Mouse (Mus musculus) urinary bladder, postnatal 14 days (tissue): Measurements from ENCODE around the gene Ptov1.

ENCODE experiments used
- DNase-seq: peaks from one replicate; pipeline ENCODE4 v3.0.0; 2021; ENCODE audit warnings: low spot score

The Ptov1 gene

DNA sequence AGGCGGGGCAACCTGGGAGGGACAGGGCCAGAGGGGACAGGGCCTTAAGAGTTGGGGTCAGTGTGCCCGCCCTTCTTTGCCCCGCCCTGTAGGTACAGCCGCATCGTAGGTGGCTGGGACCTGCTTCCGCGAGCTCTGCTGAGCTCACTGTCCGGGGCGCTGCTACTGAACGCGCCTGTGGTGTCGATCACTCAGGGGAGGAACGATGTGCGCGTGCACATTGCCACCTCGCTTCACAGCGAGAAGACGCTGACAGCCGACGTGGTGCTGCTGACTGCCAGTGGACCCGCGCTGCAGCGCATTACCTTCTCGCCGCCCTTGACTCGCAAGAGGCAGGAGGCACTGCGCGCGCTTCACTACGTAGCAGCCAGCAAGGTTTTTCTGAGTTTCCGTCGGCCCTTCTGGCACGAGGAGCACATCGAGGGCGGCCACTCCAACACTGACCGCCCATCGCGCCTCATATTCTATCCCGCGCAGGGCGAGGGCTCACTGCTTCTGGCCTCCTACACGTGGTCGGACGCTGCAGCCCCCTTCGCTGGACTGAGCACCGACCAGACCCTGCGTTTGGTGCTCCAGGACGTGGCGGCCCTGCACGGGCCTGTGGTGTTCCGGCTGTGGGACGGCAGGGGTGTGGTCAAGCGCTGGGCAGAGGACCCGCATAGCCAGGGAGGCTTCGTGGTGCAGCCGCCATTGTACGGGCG, 29.9 kb downstream of the Ptov1 start:
- peak; percentile 34 for DNase-seq

DNA sequence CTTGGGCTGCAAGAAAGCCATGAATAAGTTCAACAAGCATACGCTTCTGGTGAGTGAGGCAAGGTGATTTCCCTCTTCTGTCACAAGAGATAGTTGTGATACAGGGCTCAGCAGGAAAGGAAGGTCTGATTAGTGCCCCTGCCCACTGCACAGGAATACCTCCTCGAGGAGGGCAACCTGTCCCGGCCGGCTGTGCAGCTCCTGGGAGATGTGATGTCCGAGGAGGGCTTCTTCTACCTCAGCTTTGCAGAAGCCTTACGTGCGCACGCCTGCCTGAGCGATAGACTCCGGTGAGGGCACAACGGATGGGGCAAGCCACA, 30.5 kb downstream of the Ptov1 start:
- DNase-seq = no peak

DNA sequence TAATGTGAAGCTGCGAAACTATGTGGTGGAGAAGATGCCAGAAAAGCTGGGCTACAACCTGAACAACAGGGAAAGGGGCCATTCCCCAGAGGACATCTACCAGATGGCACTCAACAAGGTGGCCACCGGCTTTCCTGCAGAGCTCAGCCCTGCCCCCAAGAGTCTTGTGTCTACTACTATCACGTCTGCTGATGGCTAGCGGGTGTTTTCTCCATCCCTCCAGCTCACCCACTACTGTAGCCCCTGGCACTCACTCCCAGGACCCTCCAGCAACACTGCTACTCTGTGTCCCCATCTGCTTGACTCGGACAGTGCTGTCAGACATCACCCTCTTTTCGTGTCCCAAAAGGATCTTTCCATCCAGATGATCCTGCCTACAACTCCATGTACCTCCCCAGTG, 31.5 kb downstream of the Ptov1 start:
- DNase-seq = no peak

DNA sequence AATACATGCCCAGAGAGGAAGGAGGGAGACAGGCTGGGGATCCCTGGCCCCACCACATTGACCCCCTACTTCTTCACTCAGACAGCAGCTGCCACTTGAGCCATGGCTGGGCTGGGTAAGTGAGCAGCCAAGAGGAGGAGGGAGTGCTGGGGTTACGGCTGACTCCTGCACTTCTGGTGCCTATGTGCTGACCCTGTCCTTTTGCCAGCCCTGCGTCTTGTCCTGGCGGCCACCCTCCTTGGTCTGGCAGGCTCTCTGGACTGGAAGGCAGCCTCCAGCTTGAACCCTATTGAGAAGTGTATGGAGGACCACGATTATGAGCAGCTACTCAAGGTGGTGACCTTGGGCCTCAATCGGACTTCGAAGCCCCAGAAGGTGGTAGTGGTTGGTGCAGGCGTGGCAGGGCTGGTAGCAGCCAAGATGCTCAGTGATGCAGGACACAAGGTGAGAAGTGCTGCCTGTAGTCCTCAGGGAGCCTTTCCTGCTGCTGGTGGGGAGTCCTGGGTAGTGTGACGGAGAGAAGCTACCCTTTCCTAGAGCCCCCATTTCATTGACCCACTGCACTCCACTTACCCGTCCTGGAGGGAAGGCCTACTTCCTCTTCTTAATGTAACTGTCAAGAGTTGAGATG, 33.0 kb downstream of the Ptov1 start:
- no peak for DNase-seq

DNA sequence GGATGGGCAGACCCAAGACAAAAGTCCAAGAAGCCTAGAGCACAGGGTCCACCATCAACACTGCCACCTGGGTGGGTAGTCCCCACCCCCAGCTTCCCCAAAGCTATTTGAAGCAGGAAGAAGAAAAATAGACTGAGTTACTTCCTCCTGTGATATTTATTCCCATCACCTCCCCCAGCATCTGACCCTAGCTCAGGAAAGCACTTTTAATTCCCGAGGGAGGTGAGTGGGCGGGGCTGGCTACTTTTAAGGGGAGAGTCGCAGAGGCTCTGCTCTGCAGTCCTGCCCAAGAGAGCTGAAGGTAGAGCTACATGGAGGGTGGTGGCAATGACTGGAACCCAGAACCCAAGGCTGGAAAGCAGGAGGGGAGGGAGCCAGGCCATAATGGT, 33.6 kb downstream of the Ptov1 start:
- DNase-seq = no peak

DNA sequence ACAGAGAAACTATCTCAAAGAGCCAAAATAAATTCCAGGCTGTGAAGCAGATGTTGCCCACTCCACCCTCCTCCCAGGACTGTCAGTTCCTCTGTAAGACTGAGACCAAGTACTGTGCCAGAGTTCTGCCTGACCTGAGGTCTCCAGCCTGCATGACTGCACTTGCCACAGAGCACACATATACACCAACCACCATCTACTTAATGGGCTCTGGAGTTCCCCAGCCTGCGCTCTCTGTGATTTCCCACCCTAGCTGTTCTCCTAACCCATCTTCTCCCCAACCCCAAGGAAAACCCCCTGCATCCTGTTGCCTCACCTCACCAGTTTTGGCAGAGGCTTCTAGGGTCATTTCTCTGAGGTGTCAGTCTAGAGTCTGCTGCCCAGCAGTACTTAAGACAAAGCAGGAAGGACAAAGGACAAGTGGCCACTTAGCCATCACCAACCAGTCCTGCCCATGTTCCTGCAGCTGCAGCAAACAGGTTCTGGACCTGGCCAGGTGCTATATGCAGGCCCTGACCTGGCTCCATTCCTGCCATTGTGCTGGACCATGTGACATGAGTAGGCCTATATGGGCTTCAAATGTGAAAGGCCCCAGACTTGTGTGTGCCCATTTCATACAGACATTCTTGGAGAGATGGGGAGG, 34.1 kb downstream of the Ptov1 start:
- no peak for DNase-seq

DNA sequence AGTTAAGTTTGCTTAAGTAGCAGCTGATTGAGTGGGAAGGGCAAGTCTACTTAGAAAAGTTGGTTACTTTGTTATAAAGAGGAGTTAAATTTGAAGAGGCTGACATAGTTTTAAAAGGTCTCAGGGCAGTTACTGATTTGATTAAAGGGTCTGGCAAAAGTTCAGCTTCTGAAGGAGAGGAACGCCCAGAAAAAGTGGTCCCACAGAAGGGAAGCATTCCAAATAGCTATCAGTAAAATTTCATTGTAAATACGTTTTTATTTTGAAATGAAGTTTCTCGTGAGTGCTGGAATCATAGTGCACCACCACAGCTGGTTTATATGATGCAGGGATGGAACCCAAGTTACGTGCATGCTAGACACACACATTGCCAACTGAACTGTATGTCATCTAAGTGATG, 36.8 kb downstream of the Ptov1 start:
- DNase-seq = no peak

DNA sequence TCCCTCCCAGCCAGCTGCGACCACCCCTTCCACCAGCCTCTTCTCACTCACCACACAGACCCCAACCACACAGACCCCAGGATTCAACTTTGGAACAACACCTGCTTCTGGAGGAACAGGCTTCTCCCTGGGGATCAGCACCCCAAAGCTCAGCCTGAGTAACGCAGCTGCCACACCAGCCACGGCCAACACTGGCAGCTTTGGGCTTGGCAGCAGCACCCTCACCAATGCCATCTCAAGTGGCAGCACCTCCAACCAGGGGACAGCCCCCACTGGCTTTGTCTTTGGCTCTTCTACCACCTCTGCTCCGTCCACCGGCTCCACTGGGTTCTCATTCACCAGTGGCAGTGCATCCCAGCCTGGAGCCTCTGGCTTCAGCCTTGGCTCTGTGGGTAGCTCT, 40.9 kb downstream of the Ptov1 start:
- no peak for DNase-seq

DNA sequence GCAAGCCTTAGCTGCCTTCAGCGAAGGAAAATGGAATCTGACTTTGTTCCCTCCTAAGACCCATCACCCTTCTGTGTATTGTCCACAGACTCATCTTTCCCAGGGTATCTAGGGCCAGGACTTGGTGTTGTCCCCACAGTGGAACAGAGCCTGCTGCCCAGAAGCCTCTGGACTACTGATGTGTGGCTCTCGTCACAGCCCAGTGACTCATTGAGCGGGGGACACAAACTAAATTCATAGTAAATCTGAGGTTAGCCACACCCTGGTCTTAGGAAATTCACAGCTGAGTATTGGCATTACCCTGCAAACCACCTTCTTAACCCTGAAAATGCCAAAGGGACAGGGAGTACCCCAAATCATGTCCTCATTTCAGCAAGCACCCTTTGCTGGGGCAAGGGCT, 42.8 kb downstream of the Ptov1 start:
- DNase-seq = no peak

DNA sequence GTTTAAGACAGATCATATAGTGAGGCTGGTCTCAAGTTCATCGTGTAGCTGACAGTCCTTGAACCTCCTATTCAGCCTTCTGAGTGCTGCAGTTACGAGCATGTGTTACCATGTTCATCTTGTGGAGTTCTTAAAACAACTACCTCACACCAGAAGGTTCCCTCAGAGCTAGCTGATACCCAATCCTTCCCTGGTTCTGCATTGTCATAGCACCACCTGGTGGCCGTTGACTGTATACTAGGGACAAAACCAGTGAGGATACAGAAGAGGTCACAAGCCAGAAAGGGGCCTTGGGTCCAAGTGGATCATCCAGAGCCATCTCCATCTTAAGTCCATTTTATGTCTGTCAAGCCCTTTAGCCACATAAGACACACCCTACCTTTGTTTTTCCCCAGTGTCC, 44.7 kb downstream of the Ptov1 start:
- peak; percentile 81 for DNase-seq

DNA sequence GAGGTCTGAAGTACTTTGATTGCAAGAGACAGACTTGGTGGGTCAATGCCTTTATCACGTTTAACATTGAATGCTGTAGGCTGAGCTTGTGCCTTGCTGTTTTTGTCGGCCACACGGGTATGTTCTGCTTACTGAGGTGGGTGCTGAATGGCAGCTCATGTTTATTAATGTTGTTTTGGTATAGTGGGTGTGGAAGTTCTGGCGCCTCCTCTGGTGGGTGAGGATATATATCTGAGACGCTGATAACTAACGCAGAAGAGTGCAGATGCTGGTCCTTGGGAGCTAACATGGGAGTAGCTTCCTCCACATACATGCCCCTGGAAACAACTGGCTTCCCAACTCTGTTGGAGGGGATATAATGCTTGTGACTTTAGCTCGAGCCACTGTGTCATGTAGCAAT, 46.2 kb downstream of the Ptov1 start:
- no peak for DNase-seq

DNA sequence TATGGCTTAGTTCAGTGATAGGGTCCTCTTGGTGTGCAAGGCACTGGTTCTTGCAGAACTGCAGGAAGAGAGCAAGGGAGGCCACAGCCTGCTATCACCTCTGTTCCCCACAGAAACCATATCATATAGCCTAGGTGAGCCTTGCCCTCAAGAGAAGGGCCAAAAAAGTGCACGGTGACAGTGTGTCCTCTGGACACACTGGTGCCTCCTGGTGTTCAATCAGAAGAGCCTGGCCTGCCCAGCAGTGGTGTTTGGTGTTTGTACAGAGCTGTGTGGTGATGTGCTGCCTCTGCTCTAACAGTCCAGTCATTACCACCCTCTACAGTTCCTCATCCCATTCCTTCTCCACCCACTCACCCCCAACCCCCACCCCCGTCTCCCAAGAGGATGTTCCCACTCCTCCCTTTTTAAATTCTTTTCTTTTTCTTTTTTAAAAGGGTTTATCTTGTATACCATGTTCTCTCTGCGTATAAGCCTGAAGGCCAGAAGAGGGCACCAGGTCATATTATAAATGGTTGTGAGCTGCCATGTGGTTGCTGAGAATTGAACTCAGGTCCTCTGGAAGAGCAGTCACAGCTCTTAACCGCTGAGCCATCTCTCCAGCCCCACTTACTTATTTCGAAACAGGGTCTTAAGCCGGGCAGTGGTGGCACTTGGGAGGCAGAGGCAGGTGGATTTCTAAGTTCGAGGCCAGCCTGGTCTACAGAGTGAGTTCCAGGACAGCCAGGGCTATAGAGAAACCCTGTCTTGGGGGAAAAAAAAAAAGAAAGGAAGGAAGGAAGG, 47.7 kb downstream of the Ptov1 start:
- peak; percentile 2 for DNase-seq

DNA sequence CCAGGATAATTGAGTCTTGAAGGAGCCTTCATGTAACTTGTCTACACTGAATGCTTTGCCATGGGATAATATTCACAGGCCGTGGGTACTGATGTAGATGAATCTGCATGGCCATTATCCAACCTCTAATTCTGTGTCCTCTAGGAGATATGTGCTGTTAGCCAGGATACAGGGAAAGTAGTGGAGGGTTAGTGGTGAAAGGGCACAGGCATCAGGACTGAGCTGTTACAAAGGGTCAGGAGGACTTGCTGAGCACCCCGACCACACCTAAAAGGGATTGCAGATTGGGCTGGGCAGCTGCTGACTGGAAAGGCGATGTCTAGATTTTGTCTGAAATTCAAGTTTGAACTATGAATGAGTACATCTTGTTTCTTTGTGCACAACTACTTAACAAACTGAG, 49.1 kb downstream of the Ptov1 start:
- peak; percentile 1 for DNase-seq

DNA sequence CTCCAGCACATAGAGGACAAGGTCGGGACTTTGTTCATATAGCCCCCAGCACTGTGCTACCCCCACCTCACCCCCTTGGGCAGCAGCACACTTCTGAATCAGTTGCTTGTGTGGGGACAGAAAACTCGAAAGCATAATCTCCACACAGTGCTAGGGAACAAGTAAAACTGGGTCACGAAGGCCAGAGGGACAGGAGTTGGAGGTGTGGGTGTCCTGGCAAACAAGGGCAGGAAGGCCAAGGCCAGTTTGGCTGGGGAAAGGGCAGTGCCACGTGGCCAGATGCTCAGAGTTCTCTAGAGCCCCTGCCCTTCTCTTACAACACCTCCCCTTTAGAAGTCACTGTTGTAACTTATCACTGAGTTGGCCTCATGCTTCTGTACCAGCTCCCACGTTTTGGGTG, 49.7 kb downstream of the Ptov1 start:
- peak; percentile 2 for DNase-seq

DNA sequence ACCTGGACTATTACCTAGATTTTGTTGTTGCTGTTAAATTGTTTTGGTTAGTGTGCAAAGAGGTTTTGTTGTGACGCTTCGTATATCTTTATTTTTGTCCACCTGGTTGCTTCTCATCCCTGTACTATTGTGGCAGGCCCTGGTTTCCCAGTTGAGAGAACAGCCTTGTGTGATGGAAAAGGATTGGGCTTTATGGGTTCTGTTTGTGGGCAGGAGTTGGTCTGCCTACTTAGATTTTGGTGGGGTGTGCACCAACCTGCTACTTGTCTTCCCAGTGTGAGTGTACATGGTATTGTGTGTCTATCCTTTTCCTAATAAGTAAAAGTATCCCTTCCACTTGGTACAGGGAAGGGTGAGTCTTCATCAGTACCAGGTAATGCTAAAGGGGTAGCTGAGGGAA, 50.2 kb downstream of the Ptov1 start:
- peak; percentile 1 for DNase-seq

DNA sequence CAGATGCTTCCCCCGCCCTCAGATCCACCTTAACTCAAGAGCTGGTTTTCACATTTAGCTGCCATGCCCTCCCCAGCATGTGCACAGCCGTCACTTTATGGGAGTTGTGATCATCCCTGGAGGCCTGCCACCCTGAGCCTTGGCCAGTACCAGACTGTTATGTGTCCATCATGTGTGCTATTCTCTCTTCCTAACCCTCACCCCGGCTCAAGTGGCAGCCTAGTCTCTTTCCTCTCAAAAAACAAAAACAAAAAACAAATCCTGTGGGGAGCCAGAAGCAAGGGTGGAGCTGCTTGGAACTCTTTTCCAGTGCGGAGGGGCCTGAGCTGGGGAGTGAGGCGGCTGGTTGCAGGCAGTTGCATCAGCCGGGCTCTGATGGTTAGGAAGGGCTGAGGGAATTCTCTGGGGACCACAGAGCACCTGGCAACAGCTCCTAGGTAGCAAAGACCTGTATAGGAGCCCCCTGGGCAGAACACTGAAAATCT, 50.8 kb downstream of the Ptov1 start:
- DNase-seq = peak; percentile 72

DNA sequence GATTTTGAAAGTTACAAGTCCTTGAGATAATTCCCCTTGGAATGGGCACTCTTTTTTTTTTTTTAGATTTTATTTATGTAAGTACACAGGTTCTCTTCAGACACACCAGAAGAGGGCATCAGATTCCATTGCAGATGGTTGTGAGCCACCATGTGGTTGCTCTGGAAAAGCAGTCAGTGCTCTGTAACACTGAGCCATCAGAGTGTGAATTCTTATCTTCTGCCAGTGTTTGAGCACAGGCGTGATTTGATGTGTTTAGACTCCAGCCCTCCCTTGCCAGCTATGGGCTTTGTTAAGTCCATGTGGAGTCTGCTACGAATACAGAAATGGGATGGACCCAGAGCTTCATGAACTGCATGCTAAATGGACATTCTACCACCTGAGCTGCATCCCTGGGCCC, 51.4 kb downstream of the Ptov1 start:
- peak; percentile 8 for DNase-seq

DNA sequence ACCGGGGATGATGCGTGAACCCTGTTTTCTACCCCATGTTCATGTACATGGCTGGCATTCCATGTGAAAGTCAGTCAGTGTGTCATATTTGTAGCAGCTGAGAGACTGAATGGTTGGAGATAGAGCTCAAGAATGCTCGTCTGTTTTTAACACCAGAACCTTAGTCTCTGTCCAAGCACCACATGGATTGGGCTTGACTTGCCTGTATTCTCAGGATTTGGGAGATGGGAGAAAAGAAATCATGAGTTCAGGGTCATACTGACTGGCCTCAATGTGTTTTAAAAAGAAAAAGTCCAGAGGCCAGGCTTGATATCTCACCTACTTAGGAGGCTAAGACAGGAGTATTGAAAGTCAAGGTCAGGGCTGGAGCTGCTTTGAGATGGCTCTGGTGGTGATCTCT, 52.1 kb downstream of the Ptov1 start:
- no peak for DNase-seq

DNA sequence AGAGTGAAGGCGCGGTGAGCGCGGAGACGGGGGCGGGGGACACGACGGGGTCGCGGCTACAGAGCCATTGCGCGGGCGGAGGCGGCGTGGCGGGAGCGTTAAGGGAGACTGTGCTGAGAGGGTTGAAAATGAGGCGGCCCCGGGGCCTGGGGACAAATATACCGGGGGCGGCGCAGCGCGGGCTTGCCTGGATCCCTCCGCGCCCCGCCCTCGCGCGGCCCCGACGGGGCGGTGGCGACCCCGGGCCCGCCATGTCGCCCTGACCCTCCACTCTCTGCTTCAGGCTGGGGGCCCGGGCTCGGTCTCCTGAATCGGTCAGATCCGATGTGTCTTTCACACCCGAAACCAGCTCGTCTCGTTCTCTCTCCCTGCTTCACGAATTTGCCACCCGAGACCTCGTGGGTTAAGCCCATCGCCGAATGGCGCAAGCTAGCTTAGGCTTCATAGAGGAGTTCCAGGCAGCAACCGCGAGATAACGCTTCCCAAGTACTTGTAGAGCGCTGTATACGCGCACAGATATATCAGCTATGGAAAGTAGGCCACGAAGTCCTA, 53.0 kb downstream of the Ptov1 start, which contains the start of gene Atf5:
Atf5 (minus strand) TSS at position 189 of the 552 bp plus-strand sequence.
- peak; percentile 68 for DNase-seq

DNA sequence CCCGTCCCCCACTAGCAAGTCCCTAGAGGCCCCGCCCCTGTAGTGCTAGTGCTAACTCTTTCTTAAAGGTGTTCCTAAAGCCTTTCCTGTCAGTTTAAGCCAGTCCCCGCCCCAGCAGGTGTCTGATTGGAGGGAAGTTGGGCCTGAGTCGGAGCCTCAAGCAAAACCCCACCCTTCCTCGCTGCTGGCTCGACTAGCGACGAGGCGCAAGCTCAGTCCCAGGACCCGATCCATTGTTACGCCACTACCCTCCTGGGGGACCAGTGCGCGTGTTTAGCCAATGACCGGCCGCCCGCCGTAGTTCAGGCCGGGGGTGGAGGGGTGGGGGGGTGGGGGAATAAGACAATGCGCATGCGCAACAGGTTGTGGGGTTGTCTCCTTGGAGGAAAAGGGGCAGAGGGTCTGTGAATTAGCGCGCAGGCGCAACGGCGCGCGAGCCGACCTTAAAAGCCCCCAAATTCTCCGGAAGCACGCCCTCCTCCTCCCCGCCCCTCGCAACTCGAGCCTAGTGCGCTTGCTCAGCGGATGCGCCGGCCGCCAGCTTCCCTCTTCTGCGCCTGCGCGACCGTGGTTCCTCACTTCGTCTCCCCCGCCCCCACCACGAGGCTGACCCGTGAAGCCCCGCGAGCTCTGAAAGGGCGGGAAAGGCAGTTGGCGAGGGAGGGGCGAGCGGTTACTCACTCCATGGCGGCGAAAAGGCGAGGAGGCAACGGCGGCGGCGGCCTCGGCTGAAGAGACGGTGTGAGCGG, 53.7 kb downstream of the Ptov1 start, which contains the start of the genes Nup62 and Il4i1:
Nup62 (plus strand) TSS at position 368 of the 749 bp plus-strand sequence.
Il4i1 (plus strand) TSS at position 667 of the 749 bp plus-strand sequence.
- peak; percentile 99 for DNase-seq

DNA sequence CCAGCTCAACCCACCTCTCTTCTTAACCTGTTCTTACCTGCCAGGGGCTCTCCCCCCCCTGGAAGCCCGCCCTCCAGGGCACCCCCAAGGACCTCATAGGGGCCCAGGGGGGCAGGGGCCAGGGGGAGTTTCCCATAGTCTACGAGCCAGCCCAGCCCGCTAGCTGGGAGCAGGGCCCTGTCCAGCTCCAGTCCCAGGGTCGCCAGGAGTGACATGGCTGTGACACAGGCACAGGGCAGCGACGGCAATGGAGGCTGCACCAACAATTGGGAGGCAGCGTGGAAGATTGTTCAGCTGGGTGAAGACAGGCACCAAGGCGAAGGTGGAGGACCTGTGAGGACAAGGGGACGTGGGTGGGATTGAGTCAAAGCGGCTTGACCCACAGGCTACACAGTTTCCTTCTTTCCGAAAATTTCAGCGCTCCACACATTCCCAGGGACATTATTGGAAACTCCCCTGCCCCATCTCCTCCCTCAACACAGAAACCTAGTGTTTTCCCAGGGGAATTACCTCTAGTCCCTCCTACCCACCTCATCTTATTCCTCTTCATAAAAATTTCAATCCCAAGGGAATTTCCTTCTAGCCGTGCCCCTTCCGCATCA, 54.5 kb downstream of the Ptov1 start:
- peak; percentile 4 for DNase-seq
